Mouse (Mus musculus) kidney, adult 18-20 months (tissue): ENCODE results near the gene Mcu.

ENCODE experiments used
- DNase-seq: peaks from one replicate; pipeline ENCODE4 v3.0.0; 2021

Gene Mcu

DNA sequence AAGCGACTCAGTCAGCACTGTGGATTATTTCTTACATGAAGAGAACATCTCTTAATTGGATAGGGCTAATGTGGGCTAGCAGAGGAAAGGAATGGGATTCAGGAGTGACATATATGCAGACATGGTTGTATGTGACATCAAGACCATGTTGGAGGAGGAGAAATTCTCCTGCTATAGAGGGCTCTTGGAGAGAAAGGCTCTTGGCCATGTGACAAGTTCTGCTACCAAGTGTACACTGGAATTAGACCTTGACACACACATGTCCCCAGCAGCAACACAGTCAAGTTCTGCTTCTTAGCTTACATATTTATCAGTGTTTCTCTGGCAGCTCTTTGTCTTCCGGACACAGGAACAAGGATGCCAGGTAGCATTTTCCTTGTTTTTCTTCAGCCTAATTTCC is 129.1 kb downstream of the Mcu start:
- DNase-seq, result no peak

DNA sequence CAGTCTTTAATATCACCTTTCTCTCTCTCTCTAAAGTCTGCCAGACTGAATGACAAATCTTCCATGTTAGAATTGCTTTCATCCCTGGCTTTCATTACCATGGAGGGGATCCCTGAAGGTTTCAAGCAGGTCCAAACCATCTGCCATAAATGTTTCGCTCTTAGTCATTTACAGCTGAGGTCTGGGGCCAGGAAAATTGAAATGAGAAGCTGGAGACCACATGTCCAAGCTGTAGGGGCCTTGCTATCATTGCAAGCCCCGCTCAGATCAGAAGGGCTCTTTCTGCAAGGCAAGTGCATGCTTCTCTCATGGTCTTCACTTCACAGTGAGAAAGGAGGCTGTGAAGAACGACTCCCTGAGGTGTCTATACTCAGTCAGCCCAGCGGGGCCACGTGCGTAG is 132.2 kb downstream of the Mcu start:
- DNase-seq, result no peak

DNA sequence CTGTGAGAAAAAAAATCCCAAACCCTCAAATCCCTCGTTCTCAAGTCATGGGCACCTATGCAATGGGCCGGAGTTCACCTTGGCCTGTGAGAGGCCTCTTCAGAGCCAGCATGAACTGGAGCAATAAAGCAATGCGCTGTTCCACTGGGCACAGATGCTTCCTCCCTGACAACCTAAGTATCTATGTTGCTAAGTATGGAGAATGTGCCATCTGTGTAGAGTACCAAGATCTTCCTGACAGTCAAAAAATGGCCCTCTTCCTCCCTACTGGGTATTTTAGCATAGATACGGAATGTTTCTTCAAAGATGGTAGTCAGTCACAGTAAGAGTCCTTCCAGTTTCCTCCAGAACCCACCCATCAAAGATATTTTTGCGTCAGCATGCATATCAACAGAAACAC is 135.1 kb downstream of the Mcu start:
- DNase-seq, result no peak

DNA sequence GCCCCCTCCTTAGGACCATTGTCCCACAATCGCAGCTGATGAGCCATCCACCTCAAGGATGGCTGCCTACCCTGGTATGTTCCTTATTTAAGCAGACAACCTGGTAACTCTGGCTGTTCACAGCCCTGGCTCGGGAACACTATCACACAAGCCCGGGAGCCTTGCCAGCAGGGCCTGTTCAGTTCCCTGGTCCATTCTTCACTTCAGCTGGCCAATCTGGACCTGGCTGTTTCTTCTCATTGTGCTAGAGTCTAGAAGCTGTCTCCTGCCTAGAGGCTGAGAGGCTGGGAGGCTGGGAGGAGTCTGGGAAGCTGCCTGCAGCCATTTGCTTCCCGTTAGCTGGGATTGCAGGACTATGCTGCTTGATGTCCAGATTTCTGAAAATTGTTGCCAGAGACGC is 146.0 kb downstream of the Mcu start:
- DNase-seq, result no peak

DNA sequence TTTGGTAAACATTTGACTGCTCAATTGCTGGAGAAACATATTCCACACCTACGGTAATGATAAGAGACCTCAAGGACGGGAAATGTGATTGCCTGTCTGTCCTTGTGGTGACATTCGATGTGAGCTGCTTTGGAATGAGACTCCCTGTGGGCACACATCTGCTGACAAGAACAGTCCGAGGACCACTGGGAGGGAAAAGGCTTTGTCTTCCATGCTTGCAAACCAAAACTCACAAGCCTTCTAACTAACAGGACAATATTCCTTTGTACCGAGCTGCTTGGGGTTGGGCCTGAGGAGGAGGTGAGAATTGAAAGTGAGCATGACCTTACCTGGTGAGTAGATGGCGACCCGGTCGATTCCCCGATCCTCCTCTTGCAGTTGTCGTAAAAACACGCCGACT is 149.2 kb downstream of the Mcu start:
- no peak for DNase-seq

DNA sequence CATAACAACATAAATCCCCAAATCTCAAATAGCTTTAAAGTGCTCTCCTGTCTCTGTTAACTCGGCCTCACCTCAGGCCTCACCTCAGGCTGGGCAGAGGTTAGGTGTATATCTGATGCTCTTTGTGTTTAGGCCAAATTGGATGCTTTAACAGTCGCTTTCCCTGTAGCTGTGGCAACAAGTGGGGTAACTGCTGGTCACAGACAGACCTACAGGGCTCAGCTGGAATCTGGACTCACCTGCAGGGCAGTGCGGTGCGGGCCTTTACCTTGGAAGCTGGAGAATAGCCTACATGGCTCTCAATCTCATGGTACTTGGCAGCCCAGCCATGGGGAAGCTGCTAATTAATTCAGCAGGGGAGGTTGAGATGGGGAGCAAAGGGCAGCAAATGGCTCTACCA is 149.9 kb downstream of the Mcu start:
- no peak for DNase-seq

DNA sequence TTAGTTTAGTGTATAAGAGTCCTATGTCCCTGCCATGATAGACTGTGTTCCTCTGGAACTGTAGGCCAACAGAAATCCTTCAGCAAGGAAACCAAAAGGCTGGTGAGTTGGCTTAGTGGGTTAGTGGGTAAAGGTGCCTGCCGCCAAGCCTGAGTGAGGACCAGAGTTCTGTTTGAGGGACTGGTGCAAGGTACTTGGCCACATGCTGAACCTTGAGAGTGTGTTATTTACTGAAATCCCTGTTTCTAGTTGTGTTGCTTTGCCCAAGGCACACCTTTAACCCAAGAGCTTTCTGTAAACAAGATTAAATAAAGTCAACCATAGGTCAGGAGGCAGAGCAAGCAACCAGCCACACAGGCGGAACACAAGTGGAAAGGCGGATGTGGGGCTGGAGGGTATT is 150.9 kb downstream of the Mcu start:
- DNase-seq, result no peak

DNA sequence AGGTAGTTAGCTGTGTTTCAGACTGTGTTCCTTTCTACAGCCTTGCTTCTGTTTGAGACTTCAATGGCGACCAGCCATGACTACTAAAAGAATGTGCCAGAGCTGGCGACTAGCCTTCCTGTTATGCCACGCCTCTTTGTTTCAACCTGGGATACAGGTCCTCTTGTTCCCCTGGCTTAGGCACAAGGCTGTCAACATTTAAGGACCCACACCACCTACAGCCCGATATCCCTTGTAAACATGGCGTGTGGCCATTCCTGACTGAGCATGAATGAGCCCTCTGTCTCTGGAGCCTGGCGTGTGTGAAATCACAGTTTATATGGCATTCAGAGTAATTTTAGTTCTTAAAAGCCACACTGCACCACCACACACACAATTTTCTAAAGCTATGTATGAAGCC is 154.2 kb downstream of the Mcu start:
- no peak for DNase-seq

DNA sequence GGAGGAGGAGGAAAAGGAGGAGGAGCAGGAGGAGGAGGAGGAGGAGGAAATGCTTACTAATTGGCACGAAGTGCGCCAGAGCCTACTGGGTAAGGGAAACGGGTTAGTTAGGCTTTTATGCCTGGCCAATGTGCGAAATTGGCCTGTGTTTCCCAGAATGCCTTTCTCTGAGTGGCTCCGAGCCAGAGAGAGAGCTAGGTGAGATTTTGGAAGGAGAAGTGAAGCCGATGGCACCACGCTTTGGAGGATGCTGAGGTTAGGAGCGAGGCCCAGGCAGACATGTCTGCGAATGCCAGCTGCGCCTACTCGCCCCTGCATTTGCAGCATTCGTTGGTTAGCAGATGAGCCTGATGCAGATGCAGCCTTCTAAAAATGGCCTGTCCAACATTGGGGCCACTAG is 156.7 kb downstream of the Mcu start:
- no peak for DNase-seq

DNA sequence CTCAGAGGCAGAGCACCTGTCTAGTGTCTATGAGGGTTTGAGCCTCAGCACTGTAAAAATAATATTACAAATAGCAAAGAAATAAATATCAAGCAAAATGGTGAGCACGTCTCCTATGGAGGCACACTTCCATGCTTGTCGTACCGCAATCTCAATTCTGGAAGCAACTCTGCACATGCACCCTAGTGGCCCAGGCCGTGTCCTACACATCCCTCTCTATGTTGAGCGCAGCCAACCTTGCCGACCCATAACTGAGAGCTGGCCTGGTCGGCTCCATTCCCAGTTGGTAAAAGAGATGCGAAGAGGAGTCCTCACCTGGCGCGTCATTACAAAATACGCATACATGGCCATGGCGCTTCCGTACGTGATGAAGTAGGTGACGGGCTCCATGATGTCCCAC is 161.9 kb downstream of the Mcu start:
- no peak for DNase-seq

DNA sequence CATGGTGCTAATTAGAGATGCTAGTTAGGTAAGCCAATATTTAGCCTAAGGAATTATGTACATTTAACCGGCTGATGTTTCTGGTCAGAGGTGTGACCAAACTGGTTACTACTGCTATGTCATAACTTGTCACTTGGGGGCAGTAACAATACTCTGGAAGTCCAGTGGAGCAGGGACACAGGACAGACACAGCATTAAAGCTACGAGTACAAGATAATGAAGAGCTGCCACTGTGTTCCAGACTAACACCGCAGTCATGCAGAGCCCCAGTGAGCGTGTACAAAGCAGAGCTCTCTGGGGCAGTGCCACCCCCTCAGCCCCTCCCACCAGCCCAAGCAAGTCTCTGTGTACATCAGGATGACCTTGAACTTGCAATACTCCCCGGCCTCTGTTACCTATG is 164.7 kb downstream of the Mcu start:
- no peak for DNase-seq

DNA sequence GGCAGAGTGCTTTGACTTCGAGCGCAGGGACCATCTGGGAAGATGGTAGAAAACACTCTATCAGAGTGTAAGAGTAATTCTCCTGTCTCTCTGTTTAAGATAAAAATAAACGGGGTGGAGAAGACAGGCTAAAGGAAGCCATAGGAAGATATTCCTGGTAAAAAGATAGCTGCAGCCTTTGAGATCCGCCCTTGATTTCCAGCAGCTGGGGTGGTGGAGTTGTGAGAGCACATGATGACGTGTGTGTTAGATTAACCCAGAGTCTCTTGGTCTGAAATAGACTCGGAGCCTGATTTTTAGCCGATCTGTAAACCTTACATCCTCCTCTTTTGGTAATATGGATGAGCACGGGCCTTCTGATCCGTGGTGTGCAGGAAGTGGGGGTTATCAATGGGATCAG is 168.9 kb downstream of the Mcu start:
- DNase-seq, result no peak

DNA sequence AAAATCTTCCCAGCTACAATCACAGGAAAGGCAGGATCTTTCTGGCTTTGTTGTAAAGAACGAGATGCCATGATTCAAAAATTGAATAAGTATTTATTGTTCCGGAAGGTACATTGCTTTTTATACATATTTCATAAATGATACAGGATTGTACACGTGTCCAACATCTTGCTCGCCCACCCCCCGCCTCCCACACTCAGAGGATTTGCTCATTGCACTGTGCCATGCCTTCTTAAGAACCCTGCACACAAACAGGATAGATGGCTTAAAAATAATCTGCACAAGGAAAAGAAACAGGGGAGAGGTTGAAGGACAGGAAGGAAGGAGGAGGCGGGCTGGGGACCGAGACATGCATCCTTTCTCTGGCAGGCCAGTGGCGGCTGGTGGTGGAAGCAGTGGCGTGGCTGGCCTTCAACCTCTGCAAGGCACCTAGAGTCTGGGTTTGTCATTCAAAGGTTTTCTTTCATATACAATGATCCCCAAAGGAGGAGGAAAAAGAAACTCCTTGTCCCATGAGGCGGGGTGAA is 169.5 kb downstream of the Mcu start:
- no peak for DNase-seq

DNA sequence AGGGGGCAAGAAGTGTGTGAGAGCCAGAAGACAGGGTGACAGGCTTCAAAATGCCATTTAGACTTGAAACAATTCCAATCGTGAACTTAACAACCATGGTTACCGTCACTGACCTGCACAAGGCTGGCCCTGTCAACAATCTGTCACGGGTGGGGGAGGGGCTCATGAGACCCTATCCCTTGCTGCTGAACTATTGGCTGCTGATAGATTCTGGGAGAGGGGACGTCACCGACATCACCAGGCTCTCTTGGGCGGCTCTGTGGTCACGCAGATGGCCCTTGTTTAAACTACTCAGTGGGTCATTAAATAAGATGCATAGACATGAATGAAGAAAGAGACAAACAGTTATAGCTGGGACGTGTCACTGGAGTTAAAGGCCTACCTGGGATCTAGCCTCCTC is 171.9 kb downstream of the Mcu start:
- DNase-seq, result no peak

DNA sequence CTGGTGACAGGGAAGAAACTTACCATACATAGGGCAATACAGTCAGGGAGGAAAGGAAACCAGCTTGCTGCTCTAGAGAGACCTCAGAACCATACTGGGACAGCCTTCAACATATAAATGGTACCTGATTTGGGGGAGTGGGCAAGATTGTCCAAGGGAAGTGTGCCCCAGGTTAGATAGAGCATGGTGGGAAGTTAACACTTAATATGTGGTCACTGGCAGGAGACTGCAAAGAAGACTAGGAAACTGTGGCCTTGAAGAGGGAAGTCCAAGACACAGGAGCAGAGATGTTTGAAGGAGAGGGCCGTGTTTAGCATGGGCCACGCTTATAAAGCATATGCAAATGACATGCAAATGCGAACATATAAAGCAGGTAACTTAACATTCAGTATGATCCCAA is 172.4 kb downstream of the Mcu start:
- DNase-seq, result no peak

DNA sequence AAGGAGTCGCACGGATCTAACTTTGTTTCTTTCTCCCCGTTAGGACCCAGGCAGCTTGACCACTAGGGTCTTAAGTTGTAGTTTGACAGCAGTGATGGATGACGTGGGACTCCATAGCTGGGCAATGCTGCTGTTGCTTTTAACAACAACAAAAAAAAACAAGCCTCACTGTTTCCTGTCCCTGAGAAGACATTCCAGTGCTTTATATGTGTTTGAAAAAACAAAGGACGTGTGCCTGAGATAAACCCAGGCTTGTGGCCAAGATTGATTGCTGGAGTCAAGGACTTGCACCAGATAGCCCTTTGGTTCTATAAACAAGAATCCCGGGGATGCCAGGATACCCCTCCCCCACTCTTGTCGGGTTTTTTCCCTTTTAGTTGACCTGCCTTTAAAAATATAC is 173.3 kb downstream of the Mcu start:
- DNase-seq, result no peak

DNA sequence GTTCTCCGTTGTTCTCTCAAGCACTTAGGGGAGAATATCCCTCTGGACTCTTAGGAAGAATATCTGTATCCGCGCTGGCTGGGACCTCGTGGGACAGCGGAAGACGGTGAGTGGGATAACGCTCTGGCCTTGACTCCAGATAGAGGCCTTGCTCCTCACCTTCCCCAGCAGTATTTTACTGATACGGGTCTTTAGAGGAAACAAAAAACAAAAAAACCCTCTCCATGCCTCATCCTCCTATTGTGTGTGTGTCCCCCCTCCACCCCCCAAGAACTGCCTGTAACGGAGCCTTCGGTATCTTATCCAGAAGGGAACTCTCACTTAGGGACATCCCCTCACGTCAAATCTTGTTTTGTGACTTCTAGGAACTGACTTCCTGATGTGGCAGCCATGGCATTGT is 174.8 kb downstream of the Mcu start, which contains the start of gene Oit3:
Gene Oit3, minus strand, starts transcription at position 44 of the 400 bp plus-strand sequence.
- no peak for DNase-seq

DNA sequence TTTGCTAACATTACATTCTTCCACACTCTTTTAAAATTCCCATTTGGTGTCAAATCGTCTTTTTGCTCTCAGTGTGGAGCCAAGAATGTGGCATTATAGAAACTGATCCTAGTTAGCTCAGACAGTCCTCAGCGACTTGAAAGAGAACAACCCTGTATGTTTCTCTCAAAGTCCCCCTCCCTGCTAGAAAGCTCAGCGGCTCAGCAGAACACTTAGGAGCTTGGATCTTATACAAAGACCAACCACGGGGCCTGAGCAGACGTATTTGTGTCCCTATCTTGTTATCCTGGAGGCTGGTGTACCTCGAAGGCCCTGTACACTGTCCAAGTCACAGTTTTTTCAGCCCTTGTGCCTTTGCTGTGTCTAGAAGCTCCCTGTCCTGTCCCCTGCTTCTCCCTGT is 176.3 kb downstream of the Mcu start:
- DNase-seq, result no peak

DNA sequence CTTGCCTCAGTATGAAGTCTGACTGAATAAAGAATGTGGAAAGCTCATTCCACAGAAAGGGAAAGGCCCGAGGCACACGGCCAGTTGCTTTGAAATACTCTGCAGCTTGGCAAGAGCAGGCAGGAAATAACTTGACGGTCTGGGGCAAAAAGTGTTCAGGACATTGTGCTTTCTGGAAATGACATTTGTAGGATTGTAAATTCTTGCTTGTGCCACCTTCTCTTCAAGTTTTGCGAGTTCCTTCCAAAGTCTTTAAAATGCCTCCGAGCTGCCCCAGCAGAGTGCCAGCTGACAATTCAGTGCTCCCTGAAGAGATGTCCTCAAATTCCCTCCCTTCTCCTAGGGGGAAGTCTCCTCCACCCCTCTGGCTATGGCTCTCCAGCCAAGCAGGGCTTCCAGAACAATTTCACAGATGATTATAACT is 177.0 kb downstream of the Mcu start:
- DNase-seq, result peak; percentile 52

DNA sequence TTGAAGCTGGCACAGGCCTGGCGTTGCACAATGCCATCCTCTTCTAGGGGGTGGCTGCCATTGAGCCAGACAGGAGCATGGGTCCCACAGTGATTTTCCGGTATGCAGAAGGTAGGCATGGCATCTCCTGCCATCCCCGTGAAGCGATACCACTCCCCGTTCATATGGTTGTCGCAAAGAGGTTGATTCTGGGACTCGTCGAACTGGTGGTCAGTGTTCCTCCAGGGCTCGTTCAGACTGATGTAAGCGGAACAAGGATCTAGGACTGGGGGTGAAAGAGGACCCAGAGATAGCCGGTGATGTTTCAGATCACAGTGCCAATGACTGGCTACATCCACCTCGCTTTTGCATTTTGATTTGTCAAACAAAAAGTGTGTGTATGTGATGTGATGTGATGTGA is 177.8 kb downstream of the Mcu start:
- DNase-seq, result no peak

DNA sequence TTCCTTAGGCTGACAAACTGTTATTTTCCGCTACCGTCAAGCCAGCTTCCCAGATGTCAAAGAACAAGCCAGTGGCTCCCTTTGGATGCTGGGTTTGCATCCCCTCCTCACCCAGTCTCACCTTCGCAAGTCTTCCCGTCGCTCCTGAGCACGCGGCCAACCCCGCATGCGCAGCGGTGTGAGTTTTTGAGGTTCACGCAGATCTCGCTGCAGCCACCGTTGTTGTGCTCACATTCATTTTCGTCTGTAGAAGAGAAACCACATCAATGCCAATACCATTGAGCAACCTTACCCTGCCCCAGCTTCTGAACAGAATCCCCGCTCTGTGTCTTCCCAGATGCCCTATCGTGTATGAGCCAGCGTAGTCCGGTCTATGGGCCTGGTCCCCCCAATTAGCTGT is 180.7 kb downstream of the Mcu start:
- DNase-seq, result no peak

DNA sequence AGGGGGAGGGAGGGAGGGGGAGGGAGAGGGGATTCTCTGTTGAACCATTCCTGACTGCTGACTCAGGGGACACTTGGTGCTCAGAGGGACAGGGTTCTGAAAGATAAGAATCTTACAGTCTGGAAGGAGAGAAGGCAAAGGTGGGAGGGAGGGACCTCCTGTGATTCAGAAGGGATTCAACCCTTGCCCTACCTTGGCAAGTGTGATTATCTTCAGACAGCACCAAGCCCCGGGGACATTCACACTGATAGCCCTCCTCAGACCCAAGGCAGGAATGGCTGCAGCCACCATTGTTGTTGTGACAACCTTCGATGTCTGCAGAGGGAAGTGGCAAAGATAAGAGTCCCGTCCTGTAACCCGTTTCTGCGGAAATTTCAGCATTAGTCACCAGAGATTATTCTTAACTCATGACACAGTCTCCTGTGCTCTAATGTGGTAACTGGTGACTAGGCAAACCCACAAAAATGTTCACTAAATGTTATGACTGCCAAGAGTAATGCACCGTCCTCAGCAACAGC is 185.7 kb downstream of the Mcu start:
- DNase-seq, result no peak

DNA sequence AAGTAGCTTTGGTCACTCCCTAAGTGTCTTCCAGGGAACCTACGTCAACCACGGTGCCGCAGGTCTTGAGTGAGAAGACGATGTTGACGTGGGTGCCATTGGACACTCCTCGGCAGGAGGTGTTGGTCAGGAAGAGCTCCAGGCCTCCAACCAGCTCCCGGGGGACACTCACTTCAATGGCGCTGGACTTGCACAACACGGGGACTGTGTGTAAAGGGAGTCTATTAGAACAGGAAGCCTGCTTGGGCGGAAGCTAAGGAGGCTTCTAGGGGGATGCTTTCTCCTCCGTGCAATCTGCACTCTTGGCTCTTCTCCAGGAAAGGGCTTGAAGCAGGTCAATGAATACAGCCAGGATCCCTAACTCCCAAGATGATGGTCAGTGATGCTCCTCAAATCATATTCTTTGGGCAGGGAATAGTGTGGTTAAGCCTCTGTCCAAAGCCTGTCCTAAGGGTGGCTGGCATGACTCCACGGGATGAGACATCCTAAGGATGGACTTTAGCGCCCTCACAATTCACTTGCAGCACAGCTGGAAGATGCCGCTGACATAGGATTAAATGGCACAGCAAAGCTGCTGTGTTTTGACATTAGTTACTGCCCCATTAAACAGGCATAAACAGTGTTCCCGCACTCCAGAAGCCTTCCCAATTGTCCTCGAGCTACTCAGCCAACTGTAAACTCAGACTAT is 186.9 kb downstream of the Mcu start:
- DNase-seq, result no peak

DNA sequence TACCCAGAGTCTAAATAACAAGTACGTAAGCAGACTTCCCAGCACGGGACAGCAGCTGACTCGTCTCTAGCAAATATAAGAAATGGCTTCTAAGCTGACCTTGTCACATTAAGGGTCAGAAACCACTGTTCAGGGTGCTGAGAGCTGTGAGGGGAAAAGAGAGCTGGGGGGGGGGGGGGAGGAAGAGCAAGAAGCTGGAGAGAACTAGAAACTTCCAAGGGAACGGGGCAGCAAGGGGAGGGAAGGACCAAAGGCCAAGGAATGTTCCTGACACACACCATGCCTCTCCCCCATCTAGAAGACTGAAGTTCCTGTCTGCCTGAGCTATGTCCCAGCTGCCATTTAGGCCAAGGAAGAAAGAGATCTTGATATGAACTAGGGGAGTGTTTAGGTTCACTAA is 190.1 kb downstream of the Mcu start:
- DNase-seq, result no peak

DNA sequence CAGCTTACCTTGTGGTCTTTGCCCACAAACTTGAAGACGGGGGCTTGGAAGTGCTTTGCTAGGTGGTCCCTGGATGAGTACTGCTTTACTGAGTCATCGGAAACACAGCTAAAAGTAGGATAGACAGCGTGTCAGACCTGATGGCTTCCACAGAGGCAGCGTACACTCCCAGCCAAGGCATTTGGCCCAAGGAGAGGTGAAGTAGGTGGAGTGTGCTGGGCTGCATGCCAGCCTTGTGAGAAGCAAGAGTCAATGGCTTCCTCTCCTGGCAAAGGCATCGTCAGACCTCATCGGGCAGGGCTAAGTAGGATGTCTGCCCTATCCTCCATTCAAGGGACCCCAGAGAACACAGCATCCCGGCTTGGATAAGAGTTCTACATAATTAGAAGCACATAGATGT is 191.1 kb downstream of the Mcu start:
- peak; percentile 63 for DNase-seq
